Mouse (Mus musculus) left cerebral cortex, postnatal 10 days (tissue): ENCODE results near the gene Prdm13. TPM values are rescaled to one million over a fixed set of nuclear protein-coding genes. Genes with fewer than 3 reads are reported as not detected.

ENCODE experiments used
- DNase-seq, 2 experiments: peaks; one replicate each; pipeline ENCODE4 v3.0.0; 2021 to 2022; ENCODE audit warnings: low spot score in 2 of 2, mixed read lengths in 1 of 2; ENCODE audit errors: extremely low spot score in 1 of 2
- intact Hi-C: fragments of 180-260 bp; cut with DNase I; formaldehyde crosslinking; loops from one replicate; pipeline ENCODE4 v1.15.1; 2025
- total RNA-seq, 2 experiments: library from RNA; stranded (reverse); gene quantifications; 2 replicates each; pipeline ENCODE4 v1.2.3; 2021

Gene Prdm13
- not detected for total RNA-seq

- DNase-seq, result no peak
- intact Hi-C loops, result no loop called here
Observed at GRCm38 (mm10) chr4:21685595-21686091, at the start of gene Prdm13. TSS of gene Prdm13 (minus strand) at chr4:21685963.

GRCm38 (mm10) chr4:21727615-21728165 is 41.9 kb upstream of the Prdm13 start, which contains the start of gene Ccnc:
TSS of gene Ccnc (plus strand) at chr4:21727701.
- intact Hi-C loops, result no loop called here
- peak; percentile 90 to 94 for DNase-seq

GRCm38 (mm10) chr4:21726912-21727614 is 41.3 kb upstream of the Prdm13 start:
- intact Hi-C loops, result no loop called here
- DNase-seq, result peak in 1 of 2 experiments; percentile 42

GRCm38 (mm10) chr4:21722752-21723334 is 37.1 kb upstream of the Prdm13 start:
- intact Hi-C loops, result no loop called here
- DNase-seq, result no peak

- peak; percentile 28 to 83 for DNase-seq
- intact Hi-C loops, result no loop called here
Observed at GRCm38 (mm10) chr4:21712147-21712546, 26.4 kb upstream of the Prdm13 start.

- intact Hi-C loops, result no loop called here
- DNase-seq, result no peak
Observed at GRCm38 (mm10) chr4:21705046-21705445, 19.3 kb upstream of the Prdm13 start.

GRCm38 (mm10) chr4:21695638-21696254 is 10.0 kb upstream of the Prdm13 start:
- DNase-seq, result peak in 1 of 2 experiments; percentile 42
- intact Hi-C loops, result loop anchor here (10.0 kb wide), 1 partner anchor 261 kb away; no protein-coding TSS in a partner anchor

- intact Hi-C loops, result loop anchor here (5.0 to 10.0 kb wide), 2 partner anchors 153 to 255 kb away; no protein-coding TSS in a partner anchor
- no peak for DNase-seq
Observed at GRCm38 (mm10) chr4:21690221-21690620, 4.5 kb upstream of the Prdm13 start.

- intact Hi-C loops, result no loop called here
- DNase-seq, result no peak
Observed at GRCm38 (mm10) chr4:21689492-21689941, 3.8 kb upstream of the Prdm13 start.

- peak in 1 of 2 experiments; percentile 30 for DNase-seq
- intact Hi-C loops, result no loop called here
Observed at GRCm38 (mm10) chr4:21688703-21689200, 3.0 kb upstream of the Prdm13 start.

GRCm38 (mm10) chr4:21687783-21688702 is 2.3 kb upstream of the Prdm13 start:
- intact Hi-C loops, result no loop called here
- DNase-seq, result peak in 1 of 2 experiments; percentile 32

- DNase-seq, result no peak
- intact Hi-C loops, result no loop called here
Observed at GRCm38 (mm10) chr4:21686934-21687333, 1.2 kb upstream of the Prdm13 start.

- intact Hi-C loops, result no loop called here
- DNase-seq, result no peak
Observed at GRCm38 (mm10) chr4:21686416-21686815, 653 bp upstream of the Prdm13 start.

- DNase-seq, result no peak
- intact Hi-C loops, result no loop called here
Observed at GRCm38 (mm10) chr4:21684341-21684970, 1.3 kb downstream of the Prdm13 start.

- no peak for DNase-seq
- intact Hi-C loops, result no loop called here
Observed at GRCm38 (mm10) chr4:21682421-21683150, 3.2 kb downstream of the Prdm13 start.

GRCm38 (mm10) chr4:21680971-21681370 is 4.8 kb downstream of the Prdm13 start:
- intact Hi-C loops, result no loop called here
- DNase-seq, result no peak
